Mouse (Mus musculus): ENCODE data around the gene Kcnj11.
A peak's percentile ranks its signal among the peaks of the same experiment; 100 is the strongest.

Kcnj11 gene

DNA sequence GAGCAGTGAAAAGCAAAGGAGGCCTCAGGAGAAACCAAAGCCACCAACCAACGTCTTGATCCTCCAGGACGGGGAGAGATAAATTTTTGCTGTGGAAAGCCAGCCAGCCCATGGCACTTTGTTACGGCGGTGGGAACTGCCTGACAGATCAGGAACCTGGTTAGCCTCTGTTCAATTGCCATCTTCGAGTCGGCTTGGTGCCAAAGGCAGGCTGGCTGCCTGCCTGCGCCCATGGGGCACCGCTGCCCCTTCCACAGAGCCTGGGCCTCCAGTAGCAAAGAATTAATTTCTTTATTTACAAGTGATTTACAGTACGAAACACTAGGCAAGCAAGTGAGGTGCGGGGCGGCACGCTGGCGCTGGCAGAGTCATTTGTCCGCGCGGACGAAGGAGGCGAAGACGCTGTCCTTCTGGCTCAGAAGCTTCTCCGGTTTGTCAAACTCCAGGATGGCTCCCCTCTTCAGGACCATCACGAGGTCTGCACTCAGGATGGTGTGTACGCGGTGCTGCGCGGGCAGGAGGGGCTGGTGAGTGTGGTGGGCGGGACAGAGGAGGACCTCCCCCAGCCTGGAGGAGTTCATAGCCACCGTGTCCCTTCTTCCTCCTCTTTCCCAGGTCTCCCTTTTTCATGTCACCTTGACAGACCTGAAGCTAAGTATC, 3.8 kb upstream of the Kcnj11 start:
- DNase-seq (ENCODE audit: low read depth, low spot score), result no peak

- DNase-seq (ENCODE audit: low read depth, low spot score), result no peak
These were observed 3.2 kb upstream of the Kcnj11 start for GRCm38 (mm10) chr7:46103771-46104170.

- DNase-seq (ENCODE audit: low read depth, low spot score), result no peak
These were observed 2.6 kb upstream of the Kcnj11 start for GRCm38 (mm10) chr7:46103075-46103591.

DNA sequence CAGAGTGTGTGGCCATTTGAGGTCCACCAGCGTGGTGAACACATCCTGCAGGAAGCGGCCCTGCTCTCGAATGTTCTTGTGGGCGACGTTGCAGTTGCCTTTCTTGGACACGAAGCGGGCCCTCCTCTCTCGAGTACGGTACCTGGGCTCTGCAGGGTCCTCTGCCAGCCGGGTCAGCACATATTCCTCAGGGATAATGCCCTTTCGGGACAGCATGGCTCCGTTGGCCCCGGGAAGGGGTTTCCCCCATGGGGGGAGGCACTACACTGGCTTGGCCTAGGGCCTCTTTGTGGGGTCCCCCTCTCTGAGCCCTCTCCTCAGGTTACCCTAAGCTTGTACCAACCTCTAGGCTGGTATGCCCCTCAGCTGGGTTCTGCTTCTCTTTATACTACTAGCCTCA, 882 bp downstream of the Kcnj11 start:
- no peak for DNase-seq (ENCODE audit: low read depth, low spot score)

DNA sequence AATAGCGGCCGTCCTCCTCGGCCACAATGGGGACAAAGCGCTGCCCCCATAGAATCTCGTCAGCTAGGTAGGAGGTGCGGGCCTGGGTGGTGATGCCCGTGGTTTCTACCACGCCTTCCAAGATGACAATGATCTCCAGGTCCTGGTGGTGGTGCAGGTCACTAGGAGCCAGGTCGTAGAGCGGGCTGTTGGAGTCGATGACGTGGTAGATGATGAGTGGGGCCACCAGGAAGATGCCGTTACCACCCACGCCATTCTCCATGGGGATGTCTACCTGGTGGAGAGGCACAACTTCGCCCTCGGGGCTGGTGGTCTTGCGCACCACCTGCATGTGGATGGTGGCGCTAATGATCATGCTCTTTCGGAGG, 1.7 kb downstream of the Kcnj11 start:
- DNase-seq (ENCODE audit: low read depth, low spot score), result no peak

- no peak for DNase-seq (ENCODE audit: low read depth, low spot score)
These were observed 2.2 kb downstream of the Kcnj11 start for GRCm38 (mm10) chr7:46098221-46098918.

- no peak for DNase-seq (ENCODE audit: low read depth, low spot score)
These were observed 3.2 kb downstream of the Kcnj11 start for GRCm38 (mm10) chr7:46097319-46097783.

- DNase-seq (ENCODE audit: low read depth, low spot score), result peak; percentile 59
These were observed 4.4 kb downstream of the Kcnj11 start for GRCm38 (mm10) chr7:46096136-46096535.

GRCm38 (mm10) chr7:46092803-46093202, 7.8 kb downstream of the Kcnj11 start:
- no peak for DNase-seq (ENCODE audit: low read depth, low spot score)

GRCm38 (mm10) chr7:46088241-46088640, 12.3 kb downstream of the Kcnj11 start:
- DNase-seq (ENCODE audit: low read depth, low spot score), result no peak

- no peak for DNase-seq (ENCODE audit: low read depth, low spot score)
These were observed 14.2 kb downstream of the Kcnj11 start for GRCm38 (mm10) chr7:46086378-46086777.

DNA sequence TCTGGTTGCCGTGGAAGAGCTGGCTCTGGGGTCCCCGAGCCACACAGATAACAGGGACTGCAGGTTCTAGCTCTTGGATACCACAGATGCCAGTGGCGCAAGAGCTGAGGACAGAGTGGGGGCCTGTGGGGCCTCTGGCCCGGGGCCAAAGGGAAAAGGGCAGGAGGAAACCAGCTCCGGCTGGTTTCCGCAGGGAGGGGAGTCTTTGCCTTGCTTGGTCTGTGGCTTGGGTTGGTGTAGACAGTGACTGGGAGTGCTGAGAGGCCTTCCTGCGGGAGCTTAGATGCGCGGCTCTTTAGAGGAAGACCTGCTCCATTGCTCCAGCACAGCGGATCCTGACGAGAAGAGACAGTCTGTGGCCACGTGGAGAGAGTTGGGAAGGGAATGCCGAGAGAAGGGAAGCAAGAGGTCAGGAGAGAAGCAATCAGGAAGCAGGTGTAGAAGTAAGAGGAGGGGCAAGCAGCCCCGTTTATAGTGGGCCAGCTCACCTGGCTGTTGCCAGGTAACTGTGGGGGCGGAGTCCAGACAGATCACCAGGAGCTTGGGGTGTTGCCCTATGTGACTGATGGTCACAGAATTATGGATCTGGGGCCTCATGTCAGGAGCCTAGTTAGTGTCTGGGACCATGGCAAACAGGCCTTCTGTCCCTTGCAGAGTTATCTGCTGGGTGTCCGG, 15.6 kb downstream of the Kcnj11 start:
- DNase-seq (ENCODE audit: low read depth, low spot score), result no peak

DNA sequence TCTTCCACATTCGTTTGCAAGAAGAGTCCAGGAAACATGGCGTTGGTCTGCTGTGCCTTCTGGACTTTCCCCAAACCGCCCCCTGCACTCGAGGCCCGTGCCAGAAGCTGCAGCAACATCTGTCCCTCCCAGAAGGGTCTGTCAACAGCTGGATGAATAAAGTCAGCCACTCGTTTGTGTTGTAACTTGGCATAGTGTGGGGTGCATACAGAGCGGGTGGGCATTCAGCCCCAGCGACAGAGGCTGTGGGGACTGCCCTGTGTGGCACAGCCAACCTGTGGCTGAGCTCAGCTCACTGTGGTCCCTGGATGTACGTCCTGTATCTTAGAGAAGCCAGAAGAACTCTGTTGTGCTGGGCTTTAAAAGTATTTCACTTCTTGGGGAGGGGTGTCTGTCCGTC, 16.5 kb downstream of the Kcnj11 start:
- no peak for DNase-seq (ENCODE audit: low read depth, low spot score)

GRCm38 (mm10) chr7:46077675-46078074, 22.9 kb downstream of the Kcnj11 start:
- DNase-seq (ENCODE audit: low read depth, low spot score), result no peak

- no peak for DNase-seq (ENCODE audit: low read depth, low spot score)
These were observed 23.7 kb downstream of the Kcnj11 start for GRCm38 (mm10) chr7:46076844-46077243.

GRCm38 (mm10) chr7:46068831-46069230, 31.7 kb downstream of the Kcnj11 start:
- no peak for DNase-seq (ENCODE audit: low read depth, low spot score)

DNA sequence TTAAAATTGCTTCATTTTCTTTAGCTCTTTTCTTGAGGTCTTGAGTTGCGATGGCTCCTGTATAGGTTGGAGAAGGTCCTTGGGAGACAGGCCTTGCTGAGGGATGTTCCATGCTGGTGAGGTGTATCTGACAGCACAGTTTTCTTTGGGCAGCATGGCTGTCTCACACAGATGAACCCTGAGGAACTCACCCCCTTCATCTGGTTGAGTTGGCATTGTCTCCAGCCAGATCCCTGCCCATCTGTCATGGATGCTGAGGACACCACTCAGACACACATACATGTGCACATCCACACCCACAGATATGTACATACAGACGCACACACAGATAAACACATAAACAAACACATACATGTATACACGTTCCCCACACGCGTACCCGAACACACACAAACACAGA, 37.3 kb downstream of the Kcnj11 start:
- no peak for DNase-seq (ENCODE audit: low read depth, low spot score)

DNA sequence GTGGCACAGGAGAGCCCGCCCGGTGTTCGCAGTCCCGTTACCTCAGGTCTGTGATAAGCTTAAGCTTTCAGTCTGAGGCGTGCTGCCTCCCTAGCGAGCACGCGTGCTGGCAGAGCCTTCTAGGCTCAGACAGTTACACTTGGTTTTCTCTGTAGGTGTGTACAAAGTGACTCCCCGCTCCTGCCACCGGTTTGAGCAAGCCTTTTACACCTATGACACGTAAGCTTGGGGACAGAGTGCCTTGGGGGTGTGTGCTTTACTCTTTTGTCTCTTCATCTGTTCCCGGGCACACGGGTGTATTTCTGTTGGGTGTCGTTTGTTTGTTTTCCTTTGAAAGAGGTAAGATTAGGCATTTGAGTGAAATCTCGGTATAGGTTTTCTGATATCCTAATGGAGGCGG, 39.0 kb downstream of the Kcnj11 start:
- no peak for DNase-seq (ENCODE audit: low read depth, low spot score)

DNA sequence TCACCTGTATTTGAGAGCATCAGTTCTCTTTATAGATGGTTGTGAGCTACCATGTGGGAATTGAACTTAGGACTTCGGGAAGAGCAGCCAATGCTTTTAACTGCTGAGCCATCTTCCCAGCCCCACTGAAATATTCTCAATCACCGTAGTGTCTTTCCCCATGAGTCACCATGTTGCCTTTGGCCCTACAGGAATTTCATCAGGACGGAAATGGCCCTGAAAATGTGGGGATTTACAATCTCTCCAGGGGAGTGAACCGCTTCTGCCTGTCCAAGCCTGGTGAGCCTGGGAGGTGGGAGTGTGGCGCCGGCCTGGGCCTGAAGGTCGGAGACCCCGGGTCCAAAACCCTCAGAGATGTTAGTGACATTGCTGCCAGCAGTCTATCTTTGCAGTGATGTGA, 39.9 kb downstream of the Kcnj11 start:
- DNase-seq (ENCODE audit: low read depth, low spot score), result no peak

- no peak for DNase-seq (ENCODE audit: low read depth, low spot score)
These were observed 41.7 kb downstream of the Kcnj11 start for GRCm38 (mm10) chr7:46058882-46059281.

DNA sequence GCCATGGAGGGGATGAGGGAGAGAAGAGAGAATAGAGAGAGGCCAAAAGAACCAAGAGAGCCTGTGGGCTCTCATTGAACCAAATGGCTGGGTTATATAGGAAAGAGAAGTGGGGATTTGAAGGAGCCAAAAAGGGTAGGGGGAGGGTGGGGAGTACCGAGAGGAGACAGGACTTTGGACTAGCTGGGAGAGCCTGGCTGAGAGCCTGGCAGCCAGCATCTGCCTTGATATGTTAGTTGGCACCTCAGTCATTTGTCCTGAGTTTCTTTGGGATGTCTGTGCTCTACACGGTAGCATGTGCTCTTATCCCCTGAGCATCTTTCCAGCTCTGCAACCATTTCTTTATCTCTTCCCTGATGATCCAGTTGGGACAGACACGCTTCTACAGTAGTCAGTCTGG, 47.0 kb downstream of the Kcnj11 start:
- DNase-seq (ENCODE audit: low read depth, low spot score), result no peak

DNA sequence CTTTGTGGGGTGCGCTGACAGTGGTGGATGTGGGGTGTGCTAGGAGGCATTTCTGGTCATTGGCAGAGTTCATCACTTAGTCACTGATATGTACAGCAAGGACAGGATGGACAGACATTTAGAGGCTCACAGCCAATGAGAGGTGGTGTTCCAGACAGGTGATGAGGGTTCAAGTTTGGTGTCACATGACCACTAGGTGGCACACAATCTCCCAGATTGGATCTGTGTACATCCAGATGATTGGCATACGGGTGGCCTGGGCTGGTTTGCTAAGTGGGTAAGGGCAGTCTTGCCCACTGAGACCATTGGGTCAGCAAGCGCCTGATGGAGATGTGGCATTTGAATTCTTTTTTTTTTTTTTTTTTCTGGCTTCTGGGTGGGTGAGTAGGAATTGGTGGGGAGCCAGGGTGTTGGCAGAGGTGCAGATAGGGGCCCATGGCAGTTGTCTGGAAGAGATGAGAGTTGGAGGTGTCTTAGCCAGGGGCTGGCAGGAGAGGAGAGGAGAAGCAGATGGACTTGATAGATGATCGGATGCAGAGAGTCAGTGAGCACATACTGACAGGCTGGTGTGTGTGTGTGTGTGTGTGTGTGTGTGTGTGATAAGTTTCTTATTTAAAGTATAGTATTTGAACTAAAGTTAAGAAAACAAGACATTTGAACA, 48.3 kb downstream of the Kcnj11 start:
- DNase-seq (ENCODE audit: low read depth, low spot score), result no peak

Data from retina, adult 2 months (tissue).